19 mouse cellular contexts compared by ENCODE assay signal in the genomic region with DNA sequence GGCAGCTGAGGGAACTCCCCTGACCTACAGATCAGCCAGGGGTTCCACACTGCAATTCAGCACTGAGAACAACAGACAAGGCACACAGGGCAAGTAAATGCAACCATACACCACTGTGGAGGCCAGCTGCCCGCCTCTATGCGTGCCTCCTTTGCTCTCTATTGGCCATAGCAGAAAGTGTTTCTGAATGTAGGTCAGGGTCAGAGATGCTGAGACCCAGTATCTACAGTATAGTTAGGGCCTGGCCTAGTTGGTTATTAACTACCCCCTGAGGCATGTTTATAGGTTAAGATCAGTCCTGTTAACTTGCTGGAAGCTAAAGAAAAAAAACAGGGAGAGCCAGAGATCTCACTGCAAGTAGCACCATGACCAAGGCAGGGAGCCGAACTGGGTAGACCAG. TPM values are rescaled to one million over a fixed set of nuclear protein-coding genes. Genes with fewer than 3 reads are reported as not detected.
DNase-seq lines count a peak whose midpoint lies in the region; ATAC-seq and TF ChIP-seq lines count a peak whose summit lies in the region.
"Had no signal": no experiment of that assay in that cellular context is flagged by ENCODE, and none has a peak within 500 bp of the region (broad histone marks: within the 10 kb centered on the region; RNA-seq: fewer than 3 reads in every experiment).

No protein-coding gene starts in this region.

- no peak for TF ChIP-seq EP300 in heart, adult 2 months (IDR thresholded peaks at IDR 0.05; ENCODE audit: insufficient read depth, low read depth, low read length)

- peaks cover 12% of the 10 kb centered on the region; the same call in 1 of the 2 replicates for H3K4me1 ChIP-seq in heart, adult 2 months (ENCODE audit: control insufficient read depth, insufficient read depth, low read length)
- H3K4me1 ChIP-seq in intestine, embryonic 16.5 days (ENCODE audit: control insufficient read depth, insufficient read depth, low read length), result peaks cover 36% of the 10 kb centered on the region
- peaks cover 38% of the 10 kb centered on the region for H3K4me1 ChIP-seq in small intestine, adult 2 months (ENCODE audit: control insufficient read depth, insufficient read depth, insufficient read length, low read length)
- H3K4me1 ChIP-seq: limb, embryonic 13.5 days; midbrain, embryonic 12.5 days; neural tube, embryonic 12.5 days had no signal

- H3K4me3 ChIP-seq in heart, adult 2 months, result no peak overlapping the region
- no peak overlapping the region for H3K4me3 ChIP-seq in intestine, embryonic 16.5 days (ENCODE audit: low read length)
- no peak overlapping the region for H3K4me3 ChIP-seq in small intestine, adult 2 months (ENCODE audit: low read depth, low read length)
- H3K4me3 ChIP-seq: heart, embryonic 13.5 days; limb, embryonic 13.5 days; midbrain, embryonic 12.5 days; neural tube, embryonic 12.5 days had no signal

- H3K9ac ChIP-seq in heart, adult 2 months (ENCODE audit: low read depth, low read length), result peak overlapping the region; percentile 43
- H3K9ac ChIP-seq in intestine, embryonic 16.5 days (ENCODE audit: low read depth, low read length), result peak overlapping the region; percentile 46; the same call in 1 of the 2 replicates
- H3K9ac ChIP-seq: heart, embryonic 13.5 days; limb, embryonic 13.5 days; midbrain, embryonic 12.5 days; neural tube, embryonic 12.5 days had no signal

- peak overlapping the region; percentile 60 for H3K27ac ChIP-seq in heart, adult 2 months
- peak overlapping the region; percentile 66 for H3K27ac ChIP-seq in intestine, embryonic 16.5 days (ENCODE audit: low read length)
- peak overlapping the region; percentile 33; the same call in 1 of the 2 replicates for H3K27ac ChIP-seq in small intestine, adult 2 months (ENCODE audit: insufficient read depth, low read depth, low read length)
- H3K27ac ChIP-seq: heart, embryonic 13.5 days; limb, embryonic 13.5 days; midbrain, embryonic 12.5 days; neural tube, embryonic 12.5 days had no signal

- no peak for DNase-seq in heart, adult 2 months
- DNase-seq in heart, postnatal 25 days (ENCODE audit: low spot score), result no peak
- peak; percentile 64 for DNase-seq in kidney, postnatal 14 days
- DNase-seq in kidney, postnatal 25 days, result no peak
- no peak for DNase-seq in ovary, postnatal 14 days (ENCODE audit: low spot score)
- no peak for DNase-seq in thymus, adult 18-20 months
- DNase-seq: adrenal gland, postnatal 36 days; cerebellum, adult 18-20 months; right cerebral cortex, postnatal 14 days; thymus, postnatal 14 days had no signal

- peaks cover 3% of the 10 kb centered on the region; the same call in 1 of the 2 replicates for H3K36me3 ChIP-seq in heart, adult 2 months (ENCODE audit: control insufficient read depth, insufficient read depth, low read length)
- no peaks in the 10 kb centered on the region for H3K36me3 ChIP-seq in intestine, embryonic 16.5 days (ENCODE audit: control insufficient read depth, insufficient read depth, low read length)
- 0 out of 2 replicates have a peak, but pooled peaks cover 2% of the 10 kb centered on the region for H3K36me3 ChIP-seq in small intestine, adult 2 months (ENCODE audit: control insufficient read depth, insufficient read depth, low read length)
- H3K36me3 ChIP-seq: heart, embryonic 13.5 days; limb, embryonic 13.5 days; midbrain, embryonic 12.5 days; neural tube, embryonic 12.5 days had no signal

- intact Hi-C loops in heart, adult 2 months (cut with DNase I), result no loop called here
- intact Hi-C loops in heart, postnatal 25 days (cut with DNase I), result no loop called here

- H3K27me3 ChIP-seq in heart, adult 2 months (ENCODE audit: control insufficient read depth, insufficient read depth, low read length), result no peaks in the 10 kb centered on the region
- H3K27me3 ChIP-seq in intestine, embryonic 16.5 days (replicated peaks; ENCODE audit: control insufficient read depth, insufficient read depth, low read length), result no peaks in the 10 kb centered on the region
- no peaks in the 10 kb centered on the region for H3K27me3 ChIP-seq in small intestine, adult 2 months (ENCODE audit: control insufficient read depth, insufficient read depth, low read length)
- H3K27me3 ChIP-seq: heart, embryonic 13.5 days; limb, embryonic 13.5 days; midbrain, embryonic 12.5 days; neural tube, embryonic 12.5 days had no signal

- H3K9me3 ChIP-seq in intestine, embryonic 16.5 days (ENCODE audit: control insufficient read depth, low read length), result no peaks in the 10 kb centered on the region
- H3K9me3 ChIP-seq: G1E; heart, embryonic 13.5 days; limb, embryonic 13.5 days; midbrain, embryonic 12.5 days; neural tube, embryonic 12.5 days had no signal

- WGBS in heart, adult 2 months, result 63% methylated on average over 3 of the region's 3 CpGs
- 51% methylated on average over 3 of the region's 3 CpGs for WGBS in intestine, embryonic 16.5 days
- WGBS in small intestine, adult 2 months, result 32% methylated on average over 3 of the region's 3 CpGs

- peak; percentile 45 for ATAC-seq in intestine, embryonic 16.5 days
- ATAC-seq: activated CD4-positive, CD25-positive, alpha-beta regulatory T cell, adult 4 months; hindbrain, embryonic 16.5 days had no signal

- no peak overlapping the region for H3K4me2 ChIP-seq in intestine, embryonic 16.5 days (ENCODE audit: low read depth, low read length)
- H3K4me2 ChIP-seq: heart, embryonic 13.5 days; limb, embryonic 13.5 days; midbrain, embryonic 12.5 days; neural tube, embryonic 12.5 days had no signal

- TF ChIP-seq CTCF in heart, adult 2 months (IDR thresholded peaks at IDR 0.05), result no peak
- no peak for TF ChIP-seq CTCF in small intestine, adult 2 months (IDR thresholded peaks at IDR 0.05; ENCODE audit: extremely low read depth, insufficient read length, insufficient replicate concordance, low read depth, low read length)

- no peak for TF ChIP-seq POLR2A in heart, adult 2 months (IDR thresholded peaks at IDR 0.05; ENCODE audit: insufficient read depth, low read depth, low read length)
- no peak for TF ChIP-seq POLR2A in small intestine, adult 2 months (IDR thresholded peaks at IDR 0.05; ENCODE audit: low read depth, low read length)

- no peaks in the 10 kb centered on the region; the same call in 1 of the 2 replicates for H3K79me2 ChIP-seq in heart, adult 2 months (replicated peaks; ENCODE audit: control insufficient read depth, insufficient read depth, low read length)

RNA-seq across cellular contexts. Expression of a gene that starts 16.7 kb away (rescaled TPM):
- 100 to 1,000 TPM; 783 to 919 TPM for total RNA-seq in heart, adult 2 months (2021)
- polyA plus RNA-seq in heart, adult 2 months (2012; rRNA removed), result 468 and 899 TPM in 2 replicates
- total RNA-seq in heart, postnatal 25 days (2021), result 100 to 1,000 TPM; 810 to 852 TPM
- polyA plus RNA-seq in intestine, embryonic 16.5 days (2015; fragmentation: Nextera tagmentation; extraction: Ambion mirVana), result 24.8 and 30.4 TPM in 2 replicates
- polyA plus RNA-seq in small intestine, adult 2 months (2012; rRNA removed), result 7.4 and 13.2 TPM in 2 replicates

Comparison
In these comparisons a context has a peak if more than half of its experiments do, and no peak if none do; other contexts are left out.
1. RNA of a gene that starts 16.7 kb away (polyA plus RNA-seq): 468 to 899 TPM in heart, adult 2 months; 24.8 to 30.4 TPM in intestine, embryonic 16.5 days and 7.4 to 13.2 TPM in small intestine, adult 2 months; every median in the first group is over 10 times any median in the second.
2. Peak in every context shown above with its lines, with median percentiles within 50 percentile points of each other: H3K27ac ChIP-seq.